Mouse (Mus musculus) right cerebral cortex, postnatal 14 days (tissue): Measurements from ENCODE around the gene Zfp697.
"Not testable (repeated sequence)": the region's sequence is repeated elsewhere in the genome, so short reads cannot be mapped to it uniquely, and the experiment has no call there.

ENCODE experiments used
- DNase-seq: peaks from one replicate; pipeline ENCODE4 v3.0.0; 2022

The Zfp697 gene

DNA sequence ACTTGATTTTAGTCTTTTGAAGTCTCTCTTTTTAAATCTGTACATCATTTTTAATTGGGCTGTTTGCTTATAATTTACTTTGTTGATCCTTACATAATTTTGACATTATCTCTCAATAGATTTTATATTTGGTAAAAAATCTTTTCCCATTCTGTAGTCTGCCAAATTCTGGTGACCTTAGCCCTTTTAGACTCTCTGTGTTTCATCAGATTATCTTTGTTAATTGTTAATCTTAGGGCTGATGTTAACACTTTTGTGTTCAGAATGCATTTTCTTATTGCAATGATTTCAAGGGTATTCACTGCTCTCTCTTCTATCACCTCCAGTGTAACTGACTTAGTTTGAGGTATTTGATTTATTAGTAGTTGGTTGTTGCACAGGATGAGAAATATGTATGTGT lies 338.5 kb downstream of the Zfp697 start:
- DNase-seq = no peak

DNA sequence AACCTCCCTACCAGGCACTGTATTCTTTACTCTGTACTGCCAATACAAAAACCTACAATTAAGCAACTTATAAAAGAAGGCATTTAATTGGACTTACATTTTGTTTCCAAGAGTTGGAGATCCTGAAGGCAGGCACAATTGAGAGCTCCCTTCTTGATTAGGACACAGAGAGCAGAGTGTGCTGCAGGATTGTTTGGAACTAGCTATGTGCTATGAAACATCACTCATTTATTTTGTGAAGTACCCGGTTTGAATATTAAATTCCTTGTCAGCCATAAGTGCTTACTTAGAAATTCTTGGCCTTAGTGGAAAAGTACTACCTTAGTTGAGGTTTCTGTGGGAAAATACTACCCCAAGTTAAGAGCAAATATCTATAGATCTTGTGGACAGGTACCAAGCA lies 342.1 kb downstream of the Zfp697 start, which contains the start of gene Hsd3b2:
TSS of gene Hsd3b2 (minus strand) at position 168 of the 400 bp plus-strand sequence.
- DNase-seq = no peak

DNA sequence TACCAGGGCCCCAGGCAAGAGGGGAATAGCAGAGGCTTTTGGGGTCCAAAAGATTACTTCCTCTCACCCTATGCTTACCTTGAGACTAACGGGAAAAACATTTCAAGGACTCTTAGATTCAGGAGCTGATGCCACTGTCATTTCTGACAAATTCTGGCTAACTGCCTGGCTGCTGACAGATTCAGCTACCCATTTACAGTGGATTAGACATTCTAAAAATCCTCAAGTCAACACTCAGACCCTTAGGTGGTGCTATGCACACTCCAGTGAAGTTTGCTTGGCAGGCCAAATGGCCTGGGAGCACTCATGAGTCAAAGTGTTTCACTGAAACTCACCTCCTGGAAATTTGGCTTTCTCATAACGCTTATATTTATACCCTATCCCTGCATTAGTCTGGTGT lies 344.0 kb downstream of the Zfp697 start:
- DNase-seq = no peak

DNA sequence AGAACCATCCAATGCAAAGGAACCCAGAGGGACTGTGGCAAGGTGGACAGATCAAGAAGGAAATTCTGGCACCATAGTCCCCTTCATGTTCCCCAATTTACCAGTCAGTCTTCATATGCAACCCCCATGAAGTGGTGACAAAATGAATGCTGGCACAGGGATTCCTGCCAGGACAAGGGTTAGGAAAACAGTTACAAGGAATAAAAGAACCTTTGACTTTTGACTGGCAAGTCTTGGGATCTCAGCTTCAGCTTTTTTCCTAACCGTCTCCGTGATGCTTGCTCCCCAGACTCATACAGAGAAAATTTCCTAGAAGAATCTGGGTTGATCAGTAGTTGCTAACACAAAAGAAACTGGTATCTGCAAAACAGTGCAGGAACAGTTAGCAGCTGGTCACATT lies 351.5 kb downstream of the Zfp697 start:
- DNase-seq = no peak

- no peak for DNase-seq
Observed at GRCm38 (mm10) chr3:98734340-98734739, 352.1 kb downstream of the Zfp697 start.

DNA sequence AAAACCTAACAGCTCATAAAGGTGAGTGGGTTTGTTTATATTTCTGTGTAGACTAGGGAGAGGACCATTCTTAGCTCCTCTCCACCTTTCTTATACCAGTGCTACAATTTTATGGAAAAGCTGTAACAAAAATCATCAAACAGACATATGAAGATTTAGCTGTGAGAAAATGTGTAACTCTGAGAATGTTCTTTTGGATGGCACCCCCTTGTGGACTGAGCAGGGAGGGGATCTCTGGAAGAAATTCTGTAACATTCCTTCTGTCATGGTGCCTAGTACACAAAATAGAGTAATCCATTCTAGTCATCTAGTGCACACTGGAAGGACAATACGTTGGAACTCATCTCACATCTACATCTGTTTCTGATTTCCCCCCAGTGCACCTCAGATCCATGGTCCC lies 358.8 kb downstream of the Zfp697 start:
- DNase-seq = not testable (repeated sequence)

DNA sequence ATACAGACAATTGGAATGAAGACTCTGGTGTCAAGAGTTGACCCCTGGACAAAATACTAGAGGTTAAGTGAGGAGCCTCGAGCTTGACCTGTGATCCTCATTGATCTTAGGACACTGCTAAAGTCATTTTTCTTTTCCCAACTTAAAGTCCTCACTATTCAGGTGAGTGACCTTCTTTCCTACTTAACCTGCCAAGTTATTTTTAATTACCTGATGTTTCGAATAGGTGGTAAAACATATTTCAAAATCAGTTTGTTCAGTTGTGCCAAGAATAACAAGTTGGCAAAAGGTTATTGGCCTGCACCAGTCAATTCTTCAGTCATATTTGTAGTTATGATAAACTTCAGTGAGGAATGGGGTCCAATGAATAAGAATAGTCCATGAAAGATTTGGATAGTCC lies 369.9 kb downstream of the Zfp697 start:
- no peak for DNase-seq

GRCm38 (mm10) chr3:98756836-98757235 lies 374.6 kb downstream of the Zfp697 start:
- no peak for DNase-seq

- no peak for DNase-seq
Observed at GRCm38 (mm10) chr3:98764155-98764554, 381.9 kb downstream of the Zfp697 start.

DNA sequence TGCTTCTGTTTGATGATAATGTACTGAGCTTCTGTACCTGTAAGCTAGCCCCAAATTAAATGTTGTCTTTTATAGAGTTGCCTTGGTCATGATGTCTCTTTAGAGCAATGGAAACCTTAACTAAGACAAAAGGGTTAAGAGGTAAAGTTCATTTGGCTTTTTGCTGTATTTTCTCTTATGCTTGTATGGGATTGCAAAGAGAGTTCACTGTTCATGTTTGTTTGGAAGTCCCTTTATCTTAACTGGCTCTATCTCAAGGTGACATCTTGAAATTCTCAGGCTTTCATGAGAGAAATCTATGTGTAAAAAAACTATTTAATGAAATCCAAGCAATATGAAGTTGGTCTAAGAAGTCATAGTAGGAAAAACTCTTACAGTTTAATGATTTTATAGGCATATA lies 398.7 kb downstream of the Zfp697 start:
- DNase-seq = no peak

DNA sequence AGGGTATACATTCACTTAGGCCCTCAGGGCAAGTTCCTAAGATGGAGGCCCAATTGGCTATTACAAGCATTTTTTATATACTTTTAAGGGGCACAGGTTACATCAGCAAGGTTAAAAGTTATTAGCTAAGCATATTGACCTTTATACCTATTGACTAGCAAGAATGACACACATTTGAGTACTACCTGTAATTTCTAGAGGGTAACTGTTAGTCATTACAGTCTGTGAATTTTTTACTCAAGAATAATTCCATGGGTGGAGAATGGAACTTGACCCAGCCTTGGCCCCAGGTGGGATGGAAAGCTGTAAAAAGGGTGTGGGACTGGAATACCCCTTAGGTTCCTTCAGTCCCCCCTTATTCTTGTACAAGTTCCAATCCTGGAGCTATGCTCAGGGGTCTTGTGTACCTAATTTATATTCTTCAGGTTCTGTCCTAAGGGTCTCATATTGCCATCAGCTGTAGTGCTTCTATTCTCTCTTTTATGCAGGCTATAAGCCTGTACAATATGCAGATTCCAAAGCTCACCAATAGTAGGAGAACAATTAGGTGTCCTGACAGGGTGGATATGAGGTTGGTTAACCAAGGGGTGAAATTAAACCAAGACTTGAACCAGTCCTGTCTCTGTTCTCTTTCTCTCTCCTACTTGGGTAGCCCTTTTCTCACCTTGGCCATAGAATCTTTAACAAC lies 400.1 kb downstream of the Zfp697 start:
- DNase-seq = no peak

DNA sequence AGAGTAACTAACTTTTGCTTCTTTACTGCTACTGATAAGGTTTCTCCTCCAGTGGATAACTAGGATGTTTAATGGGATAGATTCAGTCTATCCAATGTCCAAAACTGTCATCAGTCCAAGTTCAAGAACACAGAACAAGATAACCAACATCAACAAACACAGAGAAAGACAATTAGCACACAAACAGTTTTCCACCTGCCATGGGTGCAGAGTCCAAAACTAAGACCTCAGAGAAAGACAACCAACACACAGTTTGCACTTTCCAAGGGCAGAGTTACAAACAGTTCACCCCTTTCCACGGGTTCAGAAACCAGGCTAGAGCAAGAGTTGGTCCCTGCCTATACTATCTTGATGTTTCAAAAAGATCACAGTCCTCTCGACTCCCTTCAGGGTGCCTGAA lies 404.3 kb downstream of the Zfp697 start:
- DNase-seq = no peak
